Mouse (Mus musculus) lung, embryonic 15.5 days (tissue): ENCODE results near the gene Kif21b. TPM values are rescaled to one million over a fixed set of nuclear protein-coding genes. Genes with fewer than 3 reads are reported as not detected.
A peak's percentile ranks its signal among the peaks of the same experiment; 100 is the strongest.

ENCODE experiments used
- ATAC-seq: fragments of 200-750 bp; cut with Nextera tagmentation; 2 replicates; pipeline ENCODE4 v1.8.0; 2017; ENCODE audit warnings: moderate number of reproducible peaks, borderline replicate concordance; ENCODE audit not compliant: low FRiP score, low TSS enrichment; ENCODE audit errors: extremely low read depth
- H3K27ac ChIP-seq: fragments of 300-500 bp; sonication (generic); 2 replicates; pipeline ENCODE4 v1.5.1; 2015; ENCODE audit warnings: moderate library complexity, mild to moderate bottlenecking, inconsistent platforms
- H3K27me3 ChIP-seq: fragments of 300-500 bp; sonication (generic); 2 replicates; pipeline ENCODE4 v1.6.1; 2015; ENCODE audit warnings: inconsistent platforms
- H3K36me3 ChIP-seq: fragments of 300-500 bp; sonication (generic); 2 replicates; pipeline ENCODE4 v1.6.1; 2015; ENCODE audit warnings: inconsistent platforms
- H3K4me1 ChIP-seq: fragments of 300-500 bp; sonication (generic); 2 replicates; pipeline ENCODE4 v1.6.1; 2015; ENCODE audit warnings: inconsistent platforms
- H3K4me2 ChIP-seq: fragments of 300-500 bp; sonication (generic); 2 replicates; pipeline ENCODE4 v1.6.1; 2015; ENCODE audit warnings: inconsistent platforms, mild to moderate bottlenecking, moderate library complexity
- H3K4me3 ChIP-seq: fragments of 300-500 bp; sonication (generic); 2 replicates; pipeline ENCODE4 v1.5.1; 2015; ENCODE audit warnings: mild to moderate bottlenecking, inconsistent platforms
- H3K9ac ChIP-seq: fragments of 300-500 bp; sonication (generic); 2 replicates; pipeline ENCODE4 v1.6.1; 2015; ENCODE audit warnings: inconsistent platforms
- H3K9me3 ChIP-seq: fragments of 300-500 bp; sonication (generic); 2 replicates; pipeline ENCODE4 v1.6.1; 2016; ENCODE audit warnings: inconsistent platforms
- WGBS: fragments of 180-500 bp; shearing (Covaris S2); methylation state at CpG from one replicate; pipeline ENCODE4 v1.1.7; 2015; 5-methylcytosine and 5-hydroxymethylcytosine counted together
- polyA plus RNA-seq: library from polyadenylated mRNA; unstranded; fragments of >200 nt; fragmentation: Nextera tagmentation; extraction: Ambion mirVana; gene quantifications from 2 replicates; pipeline ENCODE4 v1.2.1, GENCODE M21; 2015

Kif21b gene
- polyA plus RNA-seq, 1 experiment from 2014 or later: 4.1 TPM

DNA sequence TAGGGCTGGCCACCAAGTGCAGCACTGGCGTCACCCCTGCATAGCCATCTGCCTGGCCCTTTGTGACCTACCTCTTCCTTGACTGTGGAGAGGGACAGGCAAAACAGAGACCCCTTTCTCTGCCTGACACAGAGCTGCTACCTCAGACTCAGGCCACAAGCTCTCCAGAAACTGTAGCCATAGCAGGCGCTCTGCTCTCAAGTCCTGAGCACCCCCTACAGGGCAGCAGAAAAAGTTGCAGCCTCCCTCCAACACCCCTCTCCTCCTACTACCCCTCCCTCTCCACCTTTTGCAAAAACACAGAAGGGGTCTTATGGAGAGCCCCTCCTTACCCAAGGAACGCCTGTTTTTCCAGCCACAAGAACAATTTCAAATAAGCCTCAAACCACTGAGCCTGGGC lies 81.6 kb downstream of the Kif21b start, which contains the start of gene Mroh3:
Gene Mroh3 (minus strand): TSS at position 26 of the 400 bp plus-strand sequence.
- Histone ChIP-seq H3K4me3 (no peak within 1 kb of the TSS), H3K9ac (no peak within 1 kb of the TSS), H3K27me3 (no peaks in the 10 kb centered on the region), H3K36me3 (peaks cover 18% of the 10 kb centered on the region), H3K27ac (no peak within 1 kb of the TSS), H3K9me3 (no peaks in the 10 kb centered on the region), H3K4me2 (no peak within 1 kb of the TSS), H3K4me1 (no peaks in the 10 kb centered on the region)
- WGBS: 38% methylated on average over 3 of the region's 3 CpGs
- ATAC-seq: no peak; the same call in 1 of the 2 replicates

DNA sequence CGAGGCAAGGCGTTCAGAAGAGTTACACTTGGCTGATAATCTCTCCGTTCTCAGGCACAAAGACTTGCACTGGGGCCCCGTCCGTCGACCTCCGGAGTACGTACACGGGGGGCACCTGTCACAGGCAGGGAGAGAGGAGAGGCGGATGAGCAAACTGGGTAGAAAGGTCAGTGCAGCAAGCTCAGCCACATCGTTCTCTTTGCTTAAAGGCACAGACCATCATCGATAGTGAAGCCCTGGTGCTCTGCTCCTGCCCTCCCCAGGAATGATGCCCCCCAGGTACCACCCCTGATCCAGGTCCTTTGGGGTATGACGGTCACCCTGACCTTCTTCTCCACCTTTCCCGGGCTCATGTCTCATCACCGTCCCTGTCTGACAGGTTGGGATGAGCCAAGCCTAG lies 83.1 kb downstream of the Kif21b start:
- no peak for ATAC-seq
- Histone ChIP-seq H3K4me1 (no peaks in the 10 kb centered on the region), H3K4me2 (no peak overlapping the region), H3K36me3 (peaks cover 30% of the 10 kb centered on the region), H3K9ac (no peak overlapping the region), H3K27me3 (no peaks in the 10 kb centered on the region), H3K4me3 (no peak overlapping the region), H3K9me3 (no peaks in the 10 kb centered on the region), H3K27ac (no peak overlapping the region)
- WGBS: 71% methylated on average over 15 of the region's 15 CpGs

- Histone ChIP-seq H3K4me2 (no peak overlapping the region), H3K4me3 (no peak overlapping the region), H3K4me1 (peaks cover 19% of the 10 kb centered on the region), H3K27me3 (no peaks in the 10 kb centered on the region), H3K27ac (peak overlapping the region; percentile 74), H3K36me3 (peaks cover 43% of the 10 kb centered on the region), H3K9me3 (no peaks in the 10 kb centered on the region), H3K9ac (peak overlapping the region; percentile 16; the same call in 1 of the 2 replicates)
- 45% methylated on average over 10 of the region's 10 CpGs for WGBS
- ATAC-seq: peak; percentile 64
These were observed 89.1 kb downstream of the Kif21b start for GRCm38 (mm10) chr1:136220037-136220871.

DNA sequence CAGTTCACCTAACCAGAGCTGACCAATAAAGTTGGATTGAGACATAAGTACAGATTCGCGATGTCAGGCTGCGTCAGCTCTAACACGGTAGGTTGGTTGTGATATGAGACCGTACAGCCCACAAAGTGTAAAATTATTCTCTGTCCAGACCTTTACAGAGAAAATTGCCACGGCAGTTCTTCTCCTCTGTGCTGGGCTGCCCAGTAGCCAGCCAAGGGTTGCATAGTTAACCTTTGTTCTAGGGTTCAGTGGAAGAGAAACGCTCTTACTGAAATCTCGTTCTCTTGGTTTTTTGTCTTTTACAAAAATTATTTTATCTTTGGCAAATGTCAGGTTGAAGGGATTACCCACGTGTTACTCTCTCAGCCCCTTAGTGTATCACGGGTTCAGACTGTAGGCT lies 91.2 kb downstream of the Kif21b start:
- Histone ChIP-seq H3K27ac (no peak overlapping the region), H3K4me1 (peaks cover 23% of the 10 kb centered on the region), H3K9ac (no peak overlapping the region), H3K4me3 (no peak overlapping the region), H3K9me3 (no peaks in the 10 kb centered on the region), H3K4me2 (no peak overlapping the region), H3K27me3 (no peaks in the 10 kb centered on the region), H3K36me3 (peaks cover 31% of the 10 kb centered on the region)
- 67% methylated on average over 10 of the region's 10 CpGs for WGBS
- ATAC-seq: no peak

DNA sequence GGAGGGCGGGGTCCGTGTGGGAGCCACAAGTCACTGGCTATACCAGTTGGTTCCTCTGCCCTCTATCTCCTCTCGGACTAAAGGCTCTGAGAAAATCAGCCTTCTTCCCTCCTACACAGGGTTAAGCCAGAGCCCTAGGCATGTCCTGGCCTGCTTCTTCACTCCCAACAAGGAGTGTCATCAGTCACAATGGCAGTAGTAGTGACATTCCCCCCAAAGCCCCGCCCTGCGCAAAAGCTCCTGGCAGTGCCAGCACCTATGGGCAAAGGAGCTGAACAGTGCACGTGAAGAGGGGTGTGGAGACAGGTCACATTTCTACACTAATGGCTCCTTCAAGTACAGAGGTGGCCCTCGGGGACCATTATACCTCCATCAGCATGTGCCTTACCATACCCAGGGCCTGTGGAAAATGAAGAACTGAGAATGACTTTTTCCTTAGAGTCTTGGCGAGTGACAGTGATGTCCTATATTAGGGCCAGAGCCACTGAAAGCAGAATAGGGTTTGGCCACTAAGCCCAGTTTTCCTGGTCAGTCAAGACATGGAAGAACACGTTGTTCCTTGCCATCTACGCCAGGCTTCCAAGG lies 92.7 kb downstream of the Kif21b start:
- peaks cover 17% of the 10 kb centered on the region; the same call in 1 of the 2 replicates for H3K36me3 ChIP-seq
- H3K9me3 ChIP-seq: no peaks in the 10 kb centered on the region
- H3K4me2 ChIP-seq: no peak overlapping the region
- H3K9ac ChIP-seq: no peak overlapping the region
- H3K4me3 ChIP-seq: no peak overlapping the region
- H3K27me3 ChIP-seq: no peaks in the 10 kb centered on the region
- H3K27ac ChIP-seq: no peak overlapping the region
- H3K4me1 ChIP-seq: peaks cover 37% of the 10 kb centered on the region
- WGBS: 85% methylated on average over 10 of the region's 10 CpGs
- ATAC-seq: no peak

- no peak for ATAC-seq
- no peak overlapping the region for H3K27ac ChIP-seq
- peaks cover 45% of the 10 kb centered on the region for H3K4me1 ChIP-seq
- no peak overlapping the region for H3K4me2 ChIP-seq
- no peaks in the 10 kb centered on the region for H3K27me3 ChIP-seq
- H3K4me3 ChIP-seq: no peak overlapping the region
- no peak overlapping the region for H3K9ac ChIP-seq
- H3K36me3 ChIP-seq: peaks cover 13% of the 10 kb centered on the region; the same call in 1 of the 2 replicates
- H3K9me3 ChIP-seq: no peaks in the 10 kb centered on the region
- 95% methylated on average over 8 of the region's 8 CpGs for WGBS
These were observed 94.7 kb downstream of the Kif21b start for GRCm38 (mm10) chr1:136225846-136226245.

DNA sequence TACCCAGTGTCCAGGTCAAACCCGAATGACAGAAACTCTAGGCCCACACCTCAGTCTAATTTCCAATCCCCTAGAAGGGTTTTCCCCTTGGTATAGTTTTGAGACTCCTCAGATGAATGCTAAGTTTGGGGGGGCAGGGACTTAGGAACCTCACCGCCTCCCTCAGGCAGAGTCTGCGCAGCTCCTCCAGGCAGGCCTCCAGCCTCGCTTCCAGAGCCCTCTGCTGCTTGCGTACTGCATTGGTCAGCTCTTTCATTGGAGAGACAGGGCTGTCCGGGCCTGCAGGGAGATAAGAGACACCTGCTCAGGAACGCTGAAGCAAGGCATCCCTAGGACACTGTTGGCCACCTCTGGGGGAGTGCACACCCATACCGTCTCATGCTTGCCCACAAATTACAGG lies 95.4 kb downstream of the Kif21b start:
- peaks cover 45% of the 10 kb centered on the region for H3K4me1 ChIP-seq

More for the DNA sequence above, 95.4 kb downstream of the Kif21b start:
- no peaks in the 10 kb centered on the region for H3K9me3 ChIP-seq
- H3K27ac ChIP-seq: no peak overlapping the region
- no peak overlapping the region for H3K4me2 ChIP-seq
- ATAC-seq: no peak
- H3K4me3 ChIP-seq: no peak overlapping the region
- 81% methylated on average over 8 of the region's 8 CpGs for WGBS
- H3K9ac ChIP-seq: no peak overlapping the region
- H3K36me3 ChIP-seq: peaks cover 13% of the 10 kb centered on the region; the same call in 1 of the 2 replicates
- no peaks in the 10 kb centered on the region for H3K27me3 ChIP-seq

Other genes starting within 250 kb of the Kif21b start
- gene Pkp1, start 212.2 kb upstream of the Kif21b start, polyA plus RNA-seq: 0.20 and 0.67 TPM in 2 replicates
- gene Igfn1, start 125.0 kb upstream of the Kif21b start, polyA plus RNA-seq: not detected in 2 replicates
- gene Tmem9, start 123.2 kb upstream of the Kif21b start, polyA plus RNA-seq: 153 and 162 TPM in 2 replicates
- gene Ascl5, start 80.6 kb upstream of the Kif21b start, polyA plus RNA-seq: not detected in 2 replicates
- 0.10 and 0.14 TPM in 2 replicates for gene Cacna1s, start 78.6 kb upstream of the Kif21b start, polyA plus RNA-seq
- 0.17 and 0.25 TPM in 2 replicates for gene Mroh3, start 81.4 kb downstream of the Kif21b start, polyA plus RNA-seq
- 15.7 and 16.0 TPM in 2 replicates for gene Inava, start 102.9 kb downstream of the Kif21b start, polyA plus RNA-seq
- not detected in 2 replicates for gene Gpr25, start 129.5 kb downstream of the Kif21b start, polyA plus RNA-seq
- gene Camsap2, start 214.7 kb downstream of the Kif21b start, polyA plus RNA-seq: 10.0 and 11.0 TPM in 2 replicates